Mouse (Mus musculus) midbrain, embryonic 16.5 days (tissue): Measurements from ENCODE around the gene Gm42417. TPM values are rescaled to one million over a fixed set of nuclear protein-coding genes. Genes with fewer than 3 reads are reported as not detected.

Experiments
- ATAC-seq: fragments of 200-750 bp; cut with Nextera tagmentation; 2 replicates; pipeline ENCODE4 v1.8.0; 2017; ENCODE audit warnings: moderate TSS enrichment
- H3K27ac ChIP-seq: fragments of 300-500 bp; sonication (generic); 2 replicates; pipeline ENCODE4 v1.5.1; 2014; ENCODE audit warnings: mild to moderate bottlenecking, low read length, mixed read lengths
- H3K27me3 ChIP-seq: fragments of 300-500 bp; sonication (generic); 2 replicates; pipeline ENCODE4 v1.6.1; 2014; ENCODE audit warnings: low read depth, low read length, mixed read lengths; ENCODE audit not compliant: control insufficient read depth, insufficient read depth
- H3K36me3 ChIP-seq: fragments of 300-500 bp; sonication (generic); 2 replicates; pipeline ENCODE4 v1.6.1; 2014; ENCODE audit warnings: mild to moderate bottlenecking, low read length, moderate library complexity, mixed read lengths; ENCODE audit not compliant: control insufficient read depth, insufficient read depth
- H3K4me1 ChIP-seq: fragments of 300-500 bp; sonication (generic); 2 replicates; pipeline ENCODE4 v1.6.1; 2014; ENCODE audit warnings: mild to moderate bottlenecking, low read length, mixed read lengths; ENCODE audit not compliant: control insufficient read depth, insufficient read depth
- H3K4me2 ChIP-seq: fragments of 300-500 bp; sonication (generic); 2 replicates; pipeline ENCODE4 v1.6.1; 2014; ENCODE audit warnings: mild to moderate bottlenecking, low read length, mixed read lengths
- H3K4me3 ChIP-seq: fragments of 300-500 bp; sonication (generic); 2 replicates; pipeline ENCODE4 v1.5.1; 2014; ENCODE audit warnings: low read depth, mild to moderate bottlenecking, low read length, moderate library complexity, mixed read lengths
- H3K9ac ChIP-seq: fragments of 300-500 bp; sonication (generic); 2 replicates; pipeline ENCODE4 v1.6.1; 2014; ENCODE audit warnings: low read depth, low read length, mixed read lengths
- H3K9me3 ChIP-seq: fragments of 300-500 bp; sonication (generic); replicated peaks from 2 replicates; pipeline ENCODE4 v1.6.1; 2014; ENCODE audit warnings: mild to moderate bottlenecking, low read length, mixed read lengths; ENCODE audit not compliant: control insufficient read depth, poor library complexity, severe bottlenecking
- WGBS: fragments of 180-500 bp; shearing (Covaris S2); extraction: QIAGEN DNeasy Blood & Tissue Kit; methylation state at CpG from one replicate; pipeline ENCODE4 v1.1.7; 2014; 5-methylcytosine and 5-hydroxymethylcytosine counted together
- polyA plus RNA-seq: library from polyadenylated mRNA; unstranded; fragments of >200 nt; fragmentation: Nextera tagmentation; extraction: Ambion mirVana; gene quantifications from 2 replicates; pipeline ENCODE4 v1.2.1, GENCODE M21; 2015

Gm42417 gene
- 0.20 and 0.75 TPM in 2 replicates for polyA plus RNA-seq

- no peak within 1 kb of the TSS for H3K4me3 ChIP-seq
- H3K9me3 ChIP-seq, result no peaks in the 10 kb centered on the region
- WGBS, result 65% methylated on average over 9 of the region's 9 CpGs
- H3K27ac ChIP-seq, result no peak within 1 kb of the TSS
- H3K4me1 ChIP-seq, result 0 out of 2 replicates have a peak, but pooled peaks cover 2% of the 10 kb centered on the region
- H3K27me3 ChIP-seq, result no peaks in the 10 kb centered on the region
- ATAC-seq, result no peak
- peaks cover 16% of the 10 kb centered on the region for H3K36me3 ChIP-seq
- H3K4me2 ChIP-seq, result no peak within 1 kb of the TSS
- H3K9ac ChIP-seq, result no peak within 1 kb of the TSS
These were observed at the start of gene Gm42417 for GRCm38 (mm10) chr1:36539186-36539585. Gene Gm42417, minus strand, starts transcription at chr1:36539429.

DNA sequence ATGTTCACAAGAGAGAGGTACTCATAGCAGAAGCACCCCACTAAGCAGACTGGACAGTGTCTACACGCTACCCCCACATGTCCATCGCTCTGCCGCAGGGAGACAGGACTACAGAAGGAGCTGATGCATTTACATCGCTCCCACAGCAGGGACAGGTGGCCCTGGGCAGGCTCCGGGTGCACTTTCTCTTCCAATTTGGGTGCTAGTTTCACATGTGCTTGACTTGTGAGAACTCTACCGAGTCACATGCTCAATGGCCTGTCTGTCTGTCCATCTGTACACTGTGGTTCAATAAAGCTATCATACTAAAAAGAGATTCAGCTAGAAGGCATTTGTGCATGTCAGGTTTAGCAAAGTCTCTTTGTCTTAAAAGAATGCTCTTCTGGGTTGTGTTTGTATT is 48.6 kb upstream of the Gm42417 start:
- no peak overlapping the region for H3K9ac ChIP-seq

GRCm38 (mm10) chr1:36586288-36586687 is 47.1 kb upstream of the Gm42417 start:
- Histone ChIP-seq H3K27me3 (peaks cover 3% of the 10 kb centered on the region; the same call in 1 of the 2 replicates), H3K4me2 (no peak overlapping the region), H3K36me3 (no peaks in the 10 kb centered on the region), H3K9ac (no peak overlapping the region), H3K9me3 (no peaks in the 10 kb centered on the region), H3K4me1 (peaks cover 2% of the 10 kb centered on the region; the same call in 1 of the 2 replicates), H3K27ac (no peak overlapping the region), H3K4me3 (no peak overlapping the region)
- no peak for ATAC-seq
- 42% methylated on average over 4 of the region's 4 CpGs for WGBS

More for the DNA sequence above, 48.6 kb upstream of the Gm42417 start:
- peaks cover 2% of the 10 kb centered on the region; the same call in 1 of the 2 replicates for H3K4me1 ChIP-seq
- peaks cover under 1% of the 10 kb centered on the region; the same call in 1 of the 2 replicates for H3K27me3 ChIP-seq
- WGBS, result 88% methylated on average over 6 of the region's 6 CpGs
- no peaks in the 10 kb centered on the region for H3K36me3 ChIP-seq
- H3K9me3 ChIP-seq, result no peaks in the 10 kb centered on the region
- no peak overlapping the region for H3K27ac ChIP-seq
- no peak overlapping the region for H3K4me2 ChIP-seq
- ATAC-seq, result no peak
- no peak overlapping the region for H3K4me3 ChIP-seq

- WGBS, result 86% methylated on average over 8 of the region's 8 CpGs
- H3K4me2 ChIP-seq, result no peak overlapping the region
- no peaks in the 10 kb centered on the region for H3K9me3 ChIP-seq
- no peak overlapping the region for H3K9ac ChIP-seq
- H3K27ac ChIP-seq, result no peak overlapping the region
- peaks cover 14% of the 10 kb centered on the region for H3K4me1 ChIP-seq
- no peak overlapping the region for H3K4me3 ChIP-seq
- no peak for ATAC-seq
- no peaks in the 10 kb centered on the region for H3K36me3 ChIP-seq
- peaks cover 3% of the 10 kb centered on the region; the same call in 1 of the 2 replicates for H3K27me3 ChIP-seq
These were observed 44.3 kb upstream of the Gm42417 start for GRCm38 (mm10) chr1:36583408-36584116.

DNA sequence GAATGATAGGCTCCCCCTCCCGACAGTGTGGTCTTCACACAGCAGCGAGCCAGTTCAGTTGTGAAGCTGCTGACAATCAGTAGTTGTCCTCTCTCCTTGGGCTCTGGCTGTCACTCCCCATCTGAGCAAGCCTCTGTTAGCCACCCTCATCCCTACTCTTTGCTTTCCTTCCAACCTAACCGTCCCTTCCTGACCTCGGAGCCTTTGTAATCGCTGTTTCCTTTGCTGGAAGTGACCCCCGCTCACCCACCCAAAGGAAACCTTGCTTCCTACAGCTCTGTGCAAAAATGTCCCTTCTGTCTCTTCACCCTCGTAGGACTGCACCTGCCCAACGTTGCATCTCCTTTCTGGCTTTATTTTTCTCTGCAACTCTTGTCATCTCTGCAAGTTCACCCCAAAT is 43.0 kb upstream of the Gm42417 start:
- ATAC-seq, result no peak
- H3K27ac ChIP-seq, result no peak overlapping the region
- no peak overlapping the region for H3K4me3 ChIP-seq
- H3K4me2 ChIP-seq, result no peak overlapping the region
- 81% methylated on average over 8 of the region's 8 CpGs for WGBS
- H3K4me1 ChIP-seq, result peaks cover 14% of the 10 kb centered on the region
- peaks cover 3% of the 10 kb centered on the region; the same call in 1 of the 2 replicates for H3K27me3 ChIP-seq
- H3K9ac ChIP-seq, result no peak overlapping the region
- no peaks in the 10 kb centered on the region for H3K36me3 ChIP-seq
- no peaks in the 10 kb centered on the region for H3K9me3 ChIP-seq

- no peak overlapping the region for H3K27ac ChIP-seq
- H3K4me3 ChIP-seq, result no peak overlapping the region
- no peak overlapping the region for H3K9ac ChIP-seq
- 54% methylated on average over 5 of the region's 5 CpGs for WGBS
- H3K9me3 ChIP-seq, result no peaks in the 10 kb centered on the region
- H3K27me3 ChIP-seq, result peaks cover 3% of the 10 kb centered on the region; the same call in 1 of the 2 replicates
- H3K4me2 ChIP-seq, result no peak overlapping the region
- ATAC-seq, result no peak
- H3K36me3 ChIP-seq, result no peaks in the 10 kb centered on the region
- peaks cover 14% of the 10 kb centered on the region for H3K4me1 ChIP-seq
These were observed 42.0 kb upstream of the Gm42417 start for GRCm38 (mm10) chr1:36581260-36581659.

DNA sequence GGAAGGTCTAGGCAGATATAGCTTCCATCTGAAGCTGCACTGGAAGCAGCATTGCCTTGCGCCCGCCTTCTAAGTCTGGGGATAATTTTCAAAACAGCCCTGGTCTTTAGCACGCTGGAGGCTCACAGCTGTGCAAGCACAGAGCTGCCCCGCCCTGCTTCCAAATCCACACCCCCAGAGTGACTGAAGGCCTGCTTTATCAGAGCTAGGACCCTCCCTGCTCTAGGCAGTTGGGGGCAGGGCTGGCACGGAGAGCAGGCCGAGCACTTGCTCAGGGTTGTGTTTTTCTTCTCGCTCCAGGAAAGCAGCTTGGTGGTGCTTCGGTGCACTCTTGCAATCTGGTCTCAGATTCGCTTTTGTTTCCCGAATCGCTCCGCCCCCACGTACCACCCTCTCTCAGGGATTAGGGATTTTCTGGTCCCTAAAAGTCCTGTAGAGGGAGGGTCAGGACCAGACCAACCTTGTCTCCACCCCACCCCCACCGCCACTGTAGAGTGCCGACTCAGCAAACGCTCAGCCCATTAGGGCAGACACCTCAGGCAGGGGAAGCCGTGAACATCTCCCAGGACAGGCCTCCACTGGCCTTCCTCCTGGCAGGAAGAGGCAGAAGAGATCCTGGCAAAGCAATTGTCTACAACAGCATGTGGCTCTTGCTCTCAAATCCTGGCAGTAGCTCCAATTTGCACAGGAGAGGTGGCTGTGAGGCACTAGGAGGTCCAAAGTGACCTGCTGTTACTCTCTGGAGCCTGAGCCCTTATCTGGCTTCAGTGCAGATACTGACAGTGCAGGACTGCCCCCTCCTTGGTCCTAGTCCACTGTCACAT is 41.4 kb upstream of the Gm42417 start:
- Histone ChIP-seq H3K4me1 (peaks cover 14% of the 10 kb centered on the region), H3K27me3 (peaks cover 3% of the 10 kb centered on the region; the same call in 1 of the 2 replicates), H3K9me3 (no peaks in the 10 kb centered on the region), H3K4me3 (no peak overlapping the region), H3K27ac (peak overlapping the region; percentile 84), H3K4me2 (peak overlapping the region; percentile 40), H3K9ac (peak overlapping the region; percentile 52; the same call in 1 of the 2 replicates), H3K36me3 (no peaks in the 10 kb centered on the region)
- ATAC-seq, result peak; percentile 88
- under 1% methylated on average over 17 of the region's 17 CpGs for WGBS

GRCm38 (mm10) chr1:36579974-36580383 is 40.8 kb upstream of the Gm42417 start:
- Histone ChIP-seq H3K27ac (peak overlapping the region; percentile 84), H3K36me3 (no peaks in the 10 kb centered on the region), H3K9me3 (no peaks in the 10 kb centered on the region), H3K27me3 (peaks cover 3% of the 10 kb centered on the region; the same call in 1 of the 2 replicates), H3K4me3 (no peak overlapping the region), H3K4me2 (peak overlapping the region; percentile 40), H3K9ac (peak overlapping the region; percentile 52; the same call in 1 of the 2 replicates), H3K4me1 (peaks cover 14% of the 10 kb centered on the region)
- ATAC-seq, result peak; percentile 36
- 13% methylated on average over 6 of the region's 6 CpGs for WGBS
